Mouse (Mus musculus) liver, embryonic 14.5 days (tissue): ENCODE measurements around the gene Tmem176a.

Experiments
- CTCF ChIP-seq: IDR thresholded peaks from 2 replicates; pipeline ENCODE4 v1.5.1; 2016; ENCODE audit warnings: antibody characterized with exemption, low read depth, control low read depth
- EP300 ChIP-seq: IDR thresholded peaks from 2 replicates; pipeline ENCODE4 v1.6.1; 2016; ENCODE audit warnings: antibody characterized with exemption, low read depth

DNA sequence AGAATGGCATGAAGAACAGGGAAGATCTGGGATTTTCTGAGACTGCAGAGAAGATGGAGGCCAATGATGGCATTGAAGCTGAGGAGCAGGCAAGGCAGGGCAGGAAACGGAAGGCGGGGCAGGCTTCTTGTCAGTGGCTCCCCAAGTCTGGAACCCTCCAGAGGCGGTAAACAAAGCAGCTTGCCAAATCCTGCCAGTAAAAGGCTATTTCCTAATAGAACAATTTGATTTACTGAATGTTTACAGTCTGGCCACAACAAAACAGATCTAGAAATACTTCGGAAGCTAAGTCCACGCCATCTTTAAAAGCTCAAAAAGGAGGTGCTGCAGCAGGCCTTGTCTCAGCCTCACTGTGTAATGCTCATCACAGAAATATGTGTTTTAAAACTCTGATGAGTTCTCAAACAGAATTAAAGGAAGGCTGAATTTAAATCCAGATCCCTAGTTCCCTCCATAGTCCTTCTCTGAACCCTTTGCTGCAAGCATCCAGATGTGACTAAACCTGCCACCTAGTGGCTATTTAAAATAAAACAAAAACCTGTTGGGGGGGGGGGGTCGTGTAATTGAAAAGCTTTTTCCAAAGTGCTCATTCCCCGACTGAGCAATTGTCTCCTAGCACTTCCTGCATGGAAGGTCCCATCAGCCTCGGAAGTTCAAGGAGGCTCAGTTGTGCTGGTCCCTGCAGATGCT lies 17.0 kb downstream of the Tmem176a start:
- TF ChIP-seq CTCF (no peak), EP300 (no peak)
